Mouse (Mus musculus): Measurements from ENCODE around the gene Chrne.
A peak's percentile ranks its signal among the peaks of the same experiment; 100 is the strongest.

DNA sequence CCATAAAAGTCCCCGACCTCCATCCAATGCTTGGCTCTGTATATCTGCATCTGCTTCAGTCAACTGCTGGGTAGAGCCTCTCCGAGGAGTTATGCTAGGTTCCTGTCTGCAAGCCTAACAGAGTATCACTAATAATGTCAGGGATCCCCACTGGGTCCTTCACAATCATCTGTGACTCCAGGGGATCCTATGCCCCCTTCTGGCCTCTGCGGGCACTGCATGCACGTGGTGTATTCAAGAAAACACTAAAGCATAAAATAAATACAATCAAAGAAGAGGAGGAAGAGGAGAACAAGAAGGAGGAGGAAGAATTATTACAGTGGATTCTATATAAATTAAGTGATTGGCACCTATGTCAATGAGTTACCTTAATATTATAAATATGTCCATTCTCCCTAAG lies 6.5 kb upstream of the Chrne start:
- TF ChIP-seq POLR2A (IDR thresholded peaks at IDR 0.05; ENCODE audit: low read depth, low read length) (no peak), CTCF (IDR thresholded peaks at IDR 0.05; ENCODE audit: extremely low read depth, insufficient read length, insufficient replicate concordance, low read depth, low read length) (peak; percentile 70; the same call in 1 of the 2 replicates)
